Mouse (Mus musculus) thymus, adult 2 months (tissue): ENCODE results near the gene Naa60.

Experiments
- CTCF ChIP-seq: fragments of 200-500 bp; IDR thresholded peaks from 2 replicates; pipeline ENCODE4 v1.5.1; 2012; ENCODE audit warnings: mild to moderate bottlenecking, control low read depth, low read length, moderate library complexity, borderline replicate concordance; ENCODE audit not compliant: control insufficient read depth, poor library complexity, insufficient read depth; ENCODE audit errors: extremely low read depth
- POLR2A ChIP-seq: fragments of 200-500 bp; IDR thresholded peaks from 2 replicates; pipeline ENCODE4 v1.6.1; 2012; ENCODE audit warnings: mild to moderate bottlenecking, low read length, control low read depth, moderate library complexity; ENCODE audit not compliant: control insufficient read depth, poor library complexity, insufficient read depth; ENCODE audit errors: extremely low read depth

- TF ChIP-seq POLR2A, result no peak
- no peak for TF ChIP-seq CTCF
Measured at GRCm38 (mm10) chr16:3891621-3892295, 19.6 kb downstream of the Naa60 start.
